Mouse (Mus musculus) spleen, adult 18-20 months (tissue): ENCODE results near the gene Dap.

Experiments
- DNase-seq, 2 experiments: peaks; one replicate each; pipeline ENCODE4 v3.0.0; 2022; ENCODE audit warnings: mixed read lengths in 2 of 2

Gene Dap

GRCm38 (mm10) chr15:31237898-31238297 is 13.8 kb downstream of the Dap start:
- no peak for DNase-seq

GRCm38 (mm10) chr15:31238611-31239010 is 14.5 kb downstream of the Dap start:
- no peak for DNase-seq

GRCm38 (mm10) chr15:31239713-31240112 is 15.6 kb downstream of the Dap start:
- DNase-seq: no peak

GRCm38 (mm10) chr15:31240181-31240580 is 16.1 kb downstream of the Dap start:
- no peak for DNase-seq

GRCm38 (mm10) chr15:31243260-31243659 is 19.1 kb downstream of the Dap start:
- no peak for DNase-seq

- no peak for DNase-seq
Measured at GRCm38 (mm10) chr15:31244696-31245445, 20.8 kb downstream of the Dap start.

GRCm38 (mm10) chr15:31245934-31246333 is 21.8 kb downstream of the Dap start:
- DNase-seq: no peak

- no peak for DNase-seq
Measured at GRCm38 (mm10) chr15:31247035-31247434, 22.9 kb downstream of the Dap start.

GRCm38 (mm10) chr15:31248882-31249281 is 24.8 kb downstream of the Dap start:
- no peak for DNase-seq

GRCm38 (mm10) chr15:31250027-31250426 is 25.9 kb downstream of the Dap start:
- DNase-seq: no peak

GRCm38 (mm10) chr15:31250676-31251075 is 26.6 kb downstream of the Dap start:
- no peak for DNase-seq

GRCm38 (mm10) chr15:31251189-31251588 is 27.1 kb downstream of the Dap start:
- DNase-seq: no peak

- no peak for DNase-seq
Measured at GRCm38 (mm10) chr15:31252590-31253311, 28.6 kb downstream of the Dap start.

- DNase-seq: no peak
Measured at GRCm38 (mm10) chr15:31253380-31253779, 29.3 kb downstream of the Dap start.

GRCm38 (mm10) chr15:31253963-31254362 is 29.8 kb downstream of the Dap start:
- DNase-seq: no peak

- DNase-seq: no peak
Measured at GRCm38 (mm10) chr15:31254939-31255535, 30.9 kb downstream of the Dap start.

GRCm38 (mm10) chr15:31255762-31256161 is 31.6 kb downstream of the Dap start:
- no peak for DNase-seq

GRCm38 (mm10) chr15:31257329-31257728 is 33.2 kb downstream of the Dap start:
- no peak for DNase-seq

- DNase-seq: no peak
Measured at GRCm38 (mm10) chr15:31258029-31258692, 34.0 kb downstream of the Dap start.

GRCm38 (mm10) chr15:31258693-31259439 is 34.8 kb downstream of the Dap start:
- no peak for DNase-seq

- DNase-seq: no peak
Measured at GRCm38 (mm10) chr15:31261094-31261493, 37.0 kb downstream of the Dap start.

GRCm38 (mm10) chr15:31262361-31262760 is 38.2 kb downstream of the Dap start:
- no peak for DNase-seq

- peak; percentile 35 to 56 for DNase-seq
Measured at GRCm38 (mm10) chr15:31264827-31265226, 40.7 kb downstream of the Dap start.
